Mouse (Mus musculus): ENCODE data around the gene Sec14l1. TPM values are rescaled to one million over a fixed set of nuclear protein-coding genes. Genes with fewer than 3 reads are reported as not detected.

Gene Sec14l1
- total RNA-seq, 2 experiments from 2014 or later, result 10.8 to 12.8 TPM

- no peak for ATAC-seq (replicated peaks; ENCODE audit: poor library complexity, severe bottlenecking)
Observed at GRCm38 (mm10) chr11:117107837-117108236, 7.1 kb upstream of the Sec14l1 start.

GRCm38 (mm10) chr11:117108595-117108994 is 6.4 kb upstream of the Sec14l1 start:
- peak; percentile 46; the same call in 1 of the 2 replicates for ATAC-seq (replicated peaks; ENCODE audit: poor library complexity, severe bottlenecking)

GRCm38 (mm10) chr11:117109179-117109954 is 5.6 kb upstream of the Sec14l1 start:
- ATAC-seq (replicated peaks; ENCODE audit: poor library complexity, severe bottlenecking), result peak; percentile 67

- no peak for ATAC-seq (replicated peaks; ENCODE audit: poor library complexity, severe bottlenecking)
Observed at GRCm38 (mm10) chr11:117111967-117112648, 2.9 kb upstream of the Sec14l1 start.

- ATAC-seq (replicated peaks; ENCODE audit: poor library complexity, severe bottlenecking), result no peak
Observed at GRCm38 (mm10) chr11:117112649-117113051, 2.3 kb upstream of the Sec14l1 start.

GRCm38 (mm10) chr11:117113377-117113776 is 1.6 kb upstream of the Sec14l1 start:
- ATAC-seq (replicated peaks; ENCODE audit: poor library complexity, severe bottlenecking), result no peak

GRCm38 (mm10) chr11:117114231-117114591 is 757 bp upstream of the Sec14l1 start:
- no peak for ATAC-seq (replicated peaks; ENCODE audit: poor library complexity, severe bottlenecking)

- ATAC-seq (replicated peaks; ENCODE audit: poor library complexity, severe bottlenecking), result no peak
Observed at GRCm38 (mm10) chr11:117115346-117116219, 615 bp downstream of the Sec14l1 start.

- no peak for ATAC-seq (replicated peaks; ENCODE audit: poor library complexity, severe bottlenecking)
Observed at GRCm38 (mm10) chr11:117116350-117117303, 1.7 kb downstream of the Sec14l1 start.

- no peak for ATAC-seq (replicated peaks; ENCODE audit: poor library complexity, severe bottlenecking)
Observed at GRCm38 (mm10) chr11:117117321-117117720, 2.4 kb downstream of the Sec14l1 start.

GRCm38 (mm10) chr11:117117791-117118190 is 2.8 kb downstream of the Sec14l1 start:
- ATAC-seq (replicated peaks; ENCODE audit: poor library complexity, severe bottlenecking), result no peak

- ATAC-seq (replicated peaks; ENCODE audit: poor library complexity, severe bottlenecking), result no peak
Observed at GRCm38 (mm10) chr11:117118248-117118647, 3.3 kb downstream of the Sec14l1 start.

GRCm38 (mm10) chr11:117118721-117119321 is 3.9 kb downstream of the Sec14l1 start:
- ATAC-seq (replicated peaks; ENCODE audit: poor library complexity, severe bottlenecking), result no peak

- ATAC-seq (replicated peaks; ENCODE audit: poor library complexity, severe bottlenecking), result no peak
Observed at GRCm38 (mm10) chr11:117119723-117120122, 4.8 kb downstream of the Sec14l1 start.

GRCm38 (mm10) chr11:117120285-117121163 is 5.6 kb downstream of the Sec14l1 start:
- ATAC-seq (replicated peaks; ENCODE audit: poor library complexity, severe bottlenecking), result no peak

GRCm38 (mm10) chr11:117121164-117121535 is 6.2 kb downstream of the Sec14l1 start:
- ATAC-seq (replicated peaks; ENCODE audit: poor library complexity, severe bottlenecking), result no peak

GRCm38 (mm10) chr11:117121954-117122353 is 7.0 kb downstream of the Sec14l1 start:
- ATAC-seq (replicated peaks; ENCODE audit: poor library complexity, severe bottlenecking), result no peak

GRCm38 (mm10) chr11:117123418-117124085 is 8.6 kb downstream of the Sec14l1 start:
- no peak for ATAC-seq (replicated peaks; ENCODE audit: poor library complexity, severe bottlenecking)

Measured in granulocyte monocyte progenitor cell, adult 5-6 weeks (primary cell).